Mouse (Mus musculus) hindbrain, embryonic 16.5 days (tissue): Measurements from ENCODE around the gene Gm49318. TPM values are rescaled to one million over a fixed set of nuclear protein-coding genes. Genes with fewer than 3 reads are reported as not detected.

Experiments
- ATAC-seq: fragments of 200-750 bp; cut with Nextera tagmentation; 2 replicates; pipeline ENCODE4 v1.8.0; 2017; ENCODE audit warnings: moderate TSS enrichment, moderate library complexity
- H3K27ac ChIP-seq: fragments of 300-500 bp; sonication (generic); 2 replicates; pipeline ENCODE4 v1.5.1; 2014; ENCODE audit warnings: low read depth, mild to moderate bottlenecking, control low read depth, low read length, moderate library complexity
- H3K27me3 ChIP-seq: fragments of 300-500 bp; sonication (generic); replicated peaks from 2 replicates; pipeline ENCODE4 v1.6.1; 2014; ENCODE audit warnings: low read length; ENCODE audit not compliant: control insufficient read depth, insufficient read depth
- H3K36me3 ChIP-seq: fragments of 300-500 bp; sonication (generic); 2 replicates; pipeline ENCODE4 v1.6.1; 2014; ENCODE audit warnings: mild to moderate bottlenecking, low read length, moderate library complexity, mixed read lengths; ENCODE audit not compliant: control insufficient read depth, insufficient read depth
- H3K4me1 ChIP-seq: fragments of 300-500 bp; sonication (generic); 2 replicates; pipeline ENCODE4 v1.6.1; 2014; ENCODE audit warnings: low read depth, low read length; ENCODE audit not compliant: control insufficient read depth, insufficient read depth
- H3K4me2 ChIP-seq: fragments of 300-500 bp; sonication (generic); 2 replicates; pipeline ENCODE4 v1.6.1; 2014; ENCODE audit warnings: mild to moderate bottlenecking, low read length, control low read depth, moderate library complexity
- H3K4me3 ChIP-seq: fragments of 300-500 bp; sonication (generic); 2 replicates; pipeline ENCODE4 v1.5.1; 2014; ENCODE audit warnings: mild to moderate bottlenecking, low read length, control low read depth, moderate library complexity
- H3K9ac ChIP-seq: fragments of 300-500 bp; sonication (generic); 2 replicates; pipeline ENCODE4 v1.6.1; 2014; ENCODE audit warnings: low read depth, mild to moderate bottlenecking, control low read depth, low read length, moderate library complexity
- H3K9me3 ChIP-seq: fragments of 300-500 bp; sonication (generic); 2 replicates; pipeline ENCODE4 v1.6.1; 2014; ENCODE audit warnings: mild to moderate bottlenecking, low read length, moderate library complexity; ENCODE audit not compliant: control insufficient read depth
- WGBS: fragments of 180-500 bp; shearing (Covaris S2); extraction: QIAGEN DNeasy Blood & Tissue Kit; methylation state at CpG from one replicate; pipeline ENCODE4 v1.1.7; 2014; 5-methylcytosine and 5-hydroxymethylcytosine counted together
- polyA plus RNA-seq: library from polyadenylated mRNA; unstranded; fragments of >200 nt; fragmentation: Nextera tagmentation; extraction: Ambion mirVana; gene quantifications from 2 replicates; pipeline ENCODE4 v1.2.1, GENCODE M21; 2015

Gene Gm49318
- polyA plus RNA-seq, 1 experiment from 2014 or later, result not detected

- Histone ChIP-seq H3K9me3 (no peaks in the 10 kb centered on the region), H3K27ac (no peak within 1 kb of the TSS), H3K4me2 (no peak within 1 kb of the TSS), H3K27me3 (peaks cover 24% of the 10 kb centered on the region), H3K36me3 (no peaks in the 10 kb centered on the region), H3K4me1 (peaks cover 4% of the 10 kb centered on the region), H3K4me3 (no peak within 1 kb of the TSS), H3K9ac (no peak within 1 kb of the TSS)
- ATAC-seq, result no peak
- WGBS, result 11% methylated on average over 14 of the region's 14 CpGs
Observed at GRCm38 (mm10) chr9:22098993-22099696, 28.1 kb upstream of the Gm49318 start, which contains the start of gene Cnn1. Gene Cnn1, plus strand, starts transcription at chr9:22099216.

GRCm38 (mm10) chr9:22095854-22096307 lies 24.8 kb upstream of the Gm49318 start:
- Histone ChIP-seq H3K4me1 (peaks cover 4% of the 10 kb centered on the region), H3K9ac (peak overlapping the region; percentile 61), H3K9me3 (no peaks in the 10 kb centered on the region), H3K27me3 (peaks cover 21% of the 10 kb centered on the region), H3K36me3 (no peaks in the 10 kb centered on the region), H3K27ac (no peak overlapping the region), H3K4me3 (peak overlapping the region; percentile 39), H3K4me2 (peak overlapping the region; percentile 58)
- WGBS, result 3% methylated on average over 24 of the region's 24 CpGs
- peak; percentile 76 for ATAC-seq

- H3K9me3 ChIP-seq, result no peaks in the 10 kb centered on the region
- H3K9ac ChIP-seq, result no peak overlapping the region
- ATAC-seq, result no peak
- H3K36me3 ChIP-seq, result no peaks in the 10 kb centered on the region
- WGBS, result 91% methylated on average over 6 of the region's 6 CpGs
- no peak overlapping the region for H3K27ac ChIP-seq
- no peak overlapping the region for H3K4me2 ChIP-seq
- H3K4me3 ChIP-seq, result no peak overlapping the region
- peaks cover 4% of the 10 kb centered on the region for H3K4me1 ChIP-seq
- no peaks in the 10 kb centered on the region; the same call in 1 of the 2 replicates for H3K27me3 ChIP-seq
Observed at GRCm38 (mm10) chr9:22092746-22093145, 21.7 kb upstream of the Gm49318 start.

GRCm38 (mm10) chr9:22089986-22090385 lies 18.9 kb upstream of the Gm49318 start:
- no peaks in the 10 kb centered on the region for H3K36me3 ChIP-seq
- no peak overlapping the region for H3K27ac ChIP-seq
- H3K4me2 ChIP-seq, result no peak overlapping the region
- H3K27me3 ChIP-seq, result no peaks in the 10 kb centered on the region
- peaks cover 5% of the 10 kb centered on the region for H3K4me1 ChIP-seq
- 83% methylated on average over 7 of the region's 7 CpGs for WGBS
- no peak for ATAC-seq
- no peak overlapping the region for H3K4me3 ChIP-seq
- H3K9me3 ChIP-seq, result no peaks in the 10 kb centered on the region
- no peak overlapping the region for H3K9ac ChIP-seq

GRCm38 (mm10) chr9:22089281-22089680 lies 18.2 kb upstream of the Gm49318 start:
- Histone ChIP-seq H3K4me2 (no peak overlapping the region), H3K9me3 (no peaks in the 10 kb centered on the region), H3K4me3 (no peak overlapping the region), H3K36me3 (no peaks in the 10 kb centered on the region), H3K27ac (no peak overlapping the region), H3K4me1 (peaks cover 9% of the 10 kb centered on the region), H3K9ac (no peak overlapping the region), H3K27me3 (no peaks in the 10 kb centered on the region)
- 99% methylated on average over 7 of the region's 7 CpGs for WGBS
- ATAC-seq, result no peak

GRCm38 (mm10) chr9:22087034-22087618 lies 16.1 kb upstream of the Gm49318 start:
- 75% methylated on average over 2 of the region's 2 CpGs for WGBS
- Histone ChIP-seq H3K36me3 (no peaks in the 10 kb centered on the region), H3K27ac (no peak overlapping the region), H3K4me1 (peaks cover 9% of the 10 kb centered on the region), H3K27me3 (no peaks in the 10 kb centered on the region), H3K4me3 (no peak overlapping the region), H3K9ac (no peak overlapping the region), H3K4me2 (no peak overlapping the region), H3K9me3 (no peaks in the 10 kb centered on the region)
- no peak for ATAC-seq

- H3K4me3 ChIP-seq, result peak overlapping the region; percentile 82
- H3K9ac ChIP-seq, result peak overlapping the region; percentile 80
- H3K9me3 ChIP-seq, result no peaks in the 10 kb centered on the region
- H3K27ac ChIP-seq, result no peak overlapping the region
- ATAC-seq, result no peak
- H3K4me2 ChIP-seq, result peak overlapping the region; percentile 68
- peaks cover 9% of the 10 kb centered on the region for H3K4me1 ChIP-seq
- H3K36me3 ChIP-seq, result no peaks in the 10 kb centered on the region
- no peaks in the 10 kb centered on the region for H3K27me3 ChIP-seq
- 78% methylated on average over 6 of the region's 6 CpGs for WGBS
Observed at GRCm38 (mm10) chr9:22086012-22086411, 15.0 kb upstream of the Gm49318 start.

GRCm38 (mm10) chr9:22085022-22085834 lies 14.2 kb upstream of the Gm49318 start, which contains the start of gene Ecsit:
Gene Ecsit, minus strand, starts transcription at chr9:22085438.
- Histone ChIP-seq H3K27me3 (no peaks in the 10 kb centered on the region), H3K4me3 (peak within 1 kb of the TSS; percentile 82), H3K4me2 (peak within 1 kb of the TSS; percentile 76), H3K27ac (peak within 1 kb of the TSS; percentile 77), H3K4me1 (peaks cover 9% of the 10 kb centered on the region), H3K9me3 (no peaks in the 10 kb centered on the region), H3K9ac (peak within 1 kb of the TSS; percentile 80), H3K36me3 (no peaks in the 10 kb centered on the region)
- WGBS, result under 1% methylated on average over 48 of the region's 48 CpGs
- ATAC-seq, result peak; percentile 99

GRCm38 (mm10) chr9:22084667-22085021 lies 13.6 kb upstream of the Gm49318 start:
- 0 out of 2 replicates have a peak, but pooled peaks cover 2% of the 10 kb centered on the region for H3K36me3 ChIP-seq
- peak overlapping the region; percentile 82 for H3K4me3 ChIP-seq
- H3K4me1 ChIP-seq, result peaks cover 9% of the 10 kb centered on the region
- no peak for ATAC-seq
- peak overlapping the region; percentile 73 for H3K27ac ChIP-seq
- H3K9ac ChIP-seq, result peak overlapping the region; percentile 80
- H3K9me3 ChIP-seq, result no peaks in the 10 kb centered on the region
- WGBS, result 31% methylated on average over 4 of the region's 4 CpGs
- peak overlapping the region; percentile 76 for H3K4me2 ChIP-seq
- H3K27me3 ChIP-seq, result no peaks in the 10 kb centered on the region
